ENCODE assay signal across 9 mouse cellular contexts in the genomic region with DNA sequence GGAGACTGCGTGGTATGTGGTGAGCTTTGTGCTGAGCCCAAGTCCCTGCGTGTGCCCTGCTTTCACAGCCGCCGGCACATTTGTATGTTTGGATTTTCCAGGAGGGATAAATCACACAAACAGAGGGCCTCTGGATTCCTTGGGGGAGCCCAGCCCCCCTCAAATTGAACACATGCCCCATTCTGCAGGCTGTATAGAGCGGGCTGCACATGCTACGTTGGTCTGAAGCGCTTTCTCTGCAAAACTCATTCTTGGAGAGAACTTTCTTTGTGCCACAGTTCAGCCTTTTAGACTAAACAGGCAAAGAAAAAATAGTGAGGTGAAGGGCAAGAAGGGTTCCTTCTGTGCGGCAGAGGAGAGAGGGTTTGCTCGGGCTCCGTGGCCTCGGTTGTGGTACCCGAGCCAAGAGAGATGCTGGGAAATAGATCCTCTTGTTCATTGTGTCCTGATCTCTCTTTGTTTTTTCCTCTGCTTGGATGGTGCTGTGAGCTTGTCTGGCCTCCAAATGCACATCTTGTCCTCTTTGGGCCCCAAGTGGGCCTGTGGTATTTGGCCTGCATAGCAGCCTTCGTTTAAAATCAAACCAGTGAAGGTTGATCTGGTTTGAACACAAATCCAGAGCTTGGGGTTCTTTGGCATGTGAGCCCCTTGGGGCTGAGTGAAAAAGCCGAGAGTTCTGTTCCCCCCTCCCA.
DNase-seq lines count a peak whose midpoint lies in the region; ATAC-seq and TF ChIP-seq lines count a peak whose summit lies in the region.
"Had no signal": no experiment of that assay in that cellular context is flagged by ENCODE, and none has a peak within 500 bp of the region (broad histone marks: within the 10 kb centered on the region; RNA-seq: fewer than 3 reads in every experiment).

No protein-coding gene starts in this region.

- H3K4me3 ChIP-seq in gastrocnemius, adult 2 months = no peak overlapping the region
- no peak overlapping the region for H3K4me3 ChIP-seq in midbrain, embryonic 16.5 days (ENCODE audit: low read depth, low read length)
- H3K4me3 ChIP-seq in midbrain, postnatal 0 days (ENCODE audit: low read depth, low read length) = no peak overlapping the region
- H3K4me3 ChIP-seq in forebrain, postnatal 0 days (ENCODE audit: low read depth, low read length) = no peak overlapping the region
- H3K4me3 ChIP-seq in stomach, embryonic 15.5 days (replicated peaks) = no peak overlapping the region

- no peaks in the 10 kb centered on the region; the same call in 1 of the 2 replicates for H3K27me3 ChIP-seq in midbrain, embryonic 16.5 days (ENCODE audit: control insufficient read depth, insufficient read depth, low read depth, low read length)
- H3K27me3 ChIP-seq in midbrain, postnatal 0 days (ENCODE audit: insufficient read depth, low read length) = no peaks in the 10 kb centered on the region
- no peaks in the 10 kb centered on the region for H3K27me3 ChIP-seq in forebrain, postnatal 0 days (ENCODE audit: insufficient read depth, low read length)
- no peaks in the 10 kb centered on the region for H3K27me3 ChIP-seq in stomach, embryonic 15.5 days (replicated peaks)

- 48% methylated on average over 14 of the region's 14 CpGs for WGBS in midbrain, embryonic 16.5 days
- 52% methylated on average over 14 of the region's 14 CpGs for WGBS in midbrain, postnatal 0 days
- 36% methylated on average over 14 of the region's 14 CpGs for WGBS in forebrain, postnatal 0 days
- 55% methylated on average over 14 of the region's 14 CpGs for WGBS in stomach, embryonic 15.5 days

- no peaks in the 10 kb centered on the region for H3K9me3 ChIP-seq in midbrain, embryonic 16.5 days (replicated peaks; ENCODE audit: control insufficient read depth, low read length, poor library complexity, severe bottlenecking)
- H3K9me3 ChIP-seq in midbrain, postnatal 0 days (ENCODE audit: low read length) = no peaks in the 10 kb centered on the region
- no peaks in the 10 kb centered on the region for H3K9me3 ChIP-seq in forebrain, postnatal 0 days (ENCODE audit: low read length)
- no peaks in the 10 kb centered on the region for H3K9me3 ChIP-seq in stomach, embryonic 15.5 days

- peak; percentile 52 for DNase-seq in gastrocnemius, adult 2 months
- DNase-seq in gastrocnemius, postnatal 10 days = no peak
- no peak for DNase-seq in midbrain, postnatal 0 days (ENCODE audit: low spot score)
- no peak for DNase-seq in forebrain, postnatal 0 days
- no peak for DNase-seq in natural killer cell, adult 2 months (ENCODE audit: low spot score in 2 of 2)
- DNase-seq in adrenal gland, adult (ENCODE audit: inconsistent age in 2 of 2, low spot score in 1 of 2) = no peak
- DNase-seq: right cerebral cortex, postnatal 14 days had no signal

- no peak overlapping the region for H3K9ac ChIP-seq in midbrain, embryonic 16.5 days (ENCODE audit: low read depth, low read length)
- H3K9ac ChIP-seq in midbrain, postnatal 0 days (replicated peaks; ENCODE audit: low read length, poor library complexity, severe bottlenecking) = no peak overlapping the region
- no peak overlapping the region for H3K9ac ChIP-seq in forebrain, postnatal 0 days
- no peak overlapping the region for H3K9ac ChIP-seq in stomach, embryonic 15.5 days

- TF ChIP-seq CTCF in gastrocnemius, adult 2 months (IDR thresholded peaks at IDR 0.05) = no peak
- no peak for TF ChIP-seq CTCF in midbrain, postnatal 0 days (IDR thresholded peaks at IDR 0.05)
- TF ChIP-seq CTCF in forebrain, postnatal 0 days (IDR thresholded peaks at IDR 0.05; ENCODE audit: low read depth) = no peak

- H3K27ac ChIP-seq in gastrocnemius, adult 2 months = peak overlapping the region; percentile 74
- H3K27ac ChIP-seq in midbrain, embryonic 16.5 days (ENCODE audit: low read length) = no peak overlapping the region
- H3K27ac ChIP-seq in midbrain, postnatal 0 days (ENCODE audit: low read depth, low read length) = no peak overlapping the region
- no peak overlapping the region for H3K27ac ChIP-seq in forebrain, postnatal 0 days (ENCODE audit: low read depth, low read length)
- H3K27ac ChIP-seq in stomach, embryonic 15.5 days = peak overlapping the region; percentile 74

- no peak overlapping the region for H3K4me2 ChIP-seq in midbrain, embryonic 16.5 days (ENCODE audit: low read length)
- H3K4me2 ChIP-seq in midbrain, postnatal 0 days (ENCODE audit: low read depth, low read length, poor library complexity, severe bottlenecking) = no peak overlapping the region
- no peak overlapping the region for H3K4me2 ChIP-seq in forebrain, postnatal 0 days (ENCODE audit: low read depth)
- H3K4me2 ChIP-seq in stomach, embryonic 15.5 days = no peak overlapping the region

- ATAC-seq in midbrain, embryonic 16.5 days = 0 out of 2 replicates have a peak, but pooled peaks have one; percentile 25
- ATAC-seq in midbrain, postnatal 0 days (ENCODE audit: low FRiP score) = no peak
- ATAC-seq in forebrain, postnatal 0 days = peak; percentile 34
- no peak for ATAC-seq in stomach, embryonic 15.5 days (ENCODE audit: insufficient read depth, low FRiP score, low read depth)

- no peaks in the 10 kb centered on the region for H3K4me1 ChIP-seq in midbrain, embryonic 16.5 days (ENCODE audit: control insufficient read depth, insufficient read depth, low read length)
- H3K4me1 ChIP-seq in midbrain, postnatal 0 days (ENCODE audit: insufficient read depth, low read length) = no peaks in the 10 kb centered on the region; the same call in 1 of the 2 replicates
- H3K4me1 ChIP-seq in forebrain, postnatal 0 days (ENCODE audit: insufficient read depth) = no peaks in the 10 kb centered on the region
- H3K4me1 ChIP-seq in stomach, embryonic 15.5 days = peaks cover 31% of the 10 kb centered on the region

- H3K36me3 ChIP-seq in midbrain, embryonic 16.5 days (ENCODE audit: control insufficient read depth, insufficient read depth, low read length) = no peaks in the 10 kb centered on the region
- H3K36me3 ChIP-seq in midbrain, postnatal 0 days (ENCODE audit: insufficient read depth, low read length) = no peaks in the 10 kb centered on the region
- H3K36me3 ChIP-seq in forebrain, postnatal 0 days (ENCODE audit: insufficient read depth) = no peaks in the 10 kb centered on the region
- no peaks in the 10 kb centered on the region for H3K36me3 ChIP-seq in stomach, embryonic 15.5 days

- intact Hi-C loops in gastrocnemius, adult 2 months (cut with DNase I) = no loop called here

Comparison
In these comparisons a context has a peak if more than half of its experiments do, and no peak if none do; other contexts are left out.
1. ATAC-seq: peak in midbrain, embryonic 16.5 days (single experiment) and forebrain, postnatal 0 days (single experiment); none in midbrain, postnatal 0 days (single experiment) and stomach, embryonic 15.5 days (single experiment).
2. H3K27ac ChIP-seq: peak in gastrocnemius, adult 2 months (single experiment) and stomach, embryonic 15.5 days (single experiment); none in midbrain, embryonic 16.5 days (single experiment), midbrain, postnatal 0 days (single experiment) and forebrain, postnatal 0 days (single experiment).